Mouse (Mus musculus): Measurements from ENCODE around the gene Dnajc25. TPM values are rescaled to one million over a fixed set of nuclear protein-coding genes. Genes with fewer than 3 reads are reported as not detected.

The Dnajc25 gene
- polyA plus RNA-seq (2015; fragmentation: Nextera tagmentation; extraction: Ambion mirVana) = 5.6 and 8.3 TPM in 2 replicates

DNA sequence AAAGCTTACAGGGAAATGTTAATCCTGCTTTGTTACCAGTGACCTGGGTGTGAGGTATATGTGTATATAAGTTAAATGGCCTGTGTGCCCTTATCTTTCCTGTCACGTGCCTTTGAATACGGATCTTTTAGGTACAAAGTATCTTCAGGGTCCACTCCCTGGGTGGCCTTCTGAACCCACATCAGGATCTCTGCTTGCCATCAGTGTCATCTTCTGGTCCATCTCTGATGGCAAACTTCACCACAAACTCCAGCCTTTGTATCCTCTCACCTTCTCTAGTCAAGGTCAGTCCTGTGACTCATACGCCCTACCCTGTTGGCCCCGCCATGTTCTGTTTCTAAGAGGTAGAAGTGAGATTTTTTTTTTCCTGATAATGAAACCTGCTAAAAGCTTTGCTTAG lies at the start of gene Dnajc25:
Gene Dnajc25, plus strand, starts transcription at position 301 of the 400 bp plus-strand sequence.
- H3K4me2 ChIP-seq (ENCODE audit: low read depth, low read length) = no peak within 1 kb of the TSS
- H3K9ac ChIP-seq (ENCODE audit: low read depth, low read length) = no peak within 1 kb of the TSS
- peaks cover 9% of the 10 kb centered on the region for H3K4me1 ChIP-seq (ENCODE audit: control insufficient read depth, insufficient read depth, low read length)
- H3K36me3 ChIP-seq (ENCODE audit: control insufficient read depth, insufficient read depth, low read length) = no peaks in the 10 kb centered on the region
- no peaks in the 10 kb centered on the region for H3K9me3 ChIP-seq (ENCODE audit: control insufficient read depth, low read length)
- WGBS = 57% methylated on average over 4 of the region's 4 CpGs
- H3K27me3 ChIP-seq (replicated peaks; ENCODE audit: control insufficient read depth, insufficient read depth, low read length) = no peaks in the 10 kb centered on the region
- ATAC-seq = no peak
- H3K27ac ChIP-seq (ENCODE audit: low read length) = no peak within 1 kb of the TSS
- H3K4me3 ChIP-seq (ENCODE audit: low read length) = no peak within 1 kb of the TSS

DNA sequence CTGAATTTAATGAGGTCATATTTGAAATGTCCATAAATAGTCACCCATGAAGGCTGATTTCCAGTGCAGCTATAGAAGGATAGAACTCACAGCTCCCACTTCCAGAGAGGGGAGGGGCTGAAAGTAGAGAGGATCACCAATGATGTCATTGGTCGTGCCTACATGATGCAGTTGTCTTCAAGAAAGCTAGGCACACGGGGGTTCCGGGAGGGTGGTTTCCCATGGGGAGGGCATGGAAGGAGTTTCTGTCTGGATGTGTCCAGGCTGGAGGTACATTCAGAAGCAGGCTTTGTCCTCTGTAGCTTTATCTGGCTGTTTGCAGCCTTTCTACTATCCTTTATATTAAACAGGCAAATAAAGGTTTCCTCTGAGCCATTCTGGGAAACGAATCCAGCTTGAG lies 46.5 kb upstream of the Dnajc25 start:
- no peaks in the 10 kb centered on the region for H3K36me3 ChIP-seq (ENCODE audit: control insufficient read depth, insufficient read depth, low read length)
- no peaks in the 10 kb centered on the region; the same call in 1 of the 2 replicates for H3K4me1 ChIP-seq (ENCODE audit: control insufficient read depth, insufficient read depth, low read length)
- H3K4me3 ChIP-seq (ENCODE audit: low read length) = no peak overlapping the region
- ATAC-seq = no peak
- WGBS = 79% methylated on average over 4 of the region's 4 CpGs
- H3K27me3 ChIP-seq (replicated peaks; ENCODE audit: control insufficient read depth, insufficient read depth, low read length) = peaks cover 4% of the 10 kb centered on the region; the same call in 1 of the 2 replicates
- H3K4me2 ChIP-seq (ENCODE audit: low read depth, low read length) = no peak overlapping the region
- H3K9ac ChIP-seq (ENCODE audit: low read depth, low read length) = no peak overlapping the region
- no peak overlapping the region for H3K27ac ChIP-seq (ENCODE audit: low read length)
- H3K9me3 ChIP-seq (ENCODE audit: control insufficient read depth, low read length) = no peaks in the 10 kb centered on the region

GRCm38 (mm10) chr4:58952630-58953029 lies 42.2 kb upstream of the Dnajc25 start:
- WGBS = 87% methylated on average over 11 of the region's 11 CpGs
- no peak overlapping the region for H3K4me2 ChIP-seq (ENCODE audit: low read depth, low read length)
- ATAC-seq = no peak
- 0 out of 2 replicates have a peak, but pooled peaks cover 3% of the 10 kb centered on the region for H3K36me3 ChIP-seq (ENCODE audit: control insufficient read depth, insufficient read depth, low read length)
- H3K9me3 ChIP-seq (ENCODE audit: control insufficient read depth, low read length) = no peaks in the 10 kb centered on the region
- H3K27me3 ChIP-seq (replicated peaks; ENCODE audit: control insufficient read depth, insufficient read depth, low read length) = no peaks in the 10 kb centered on the region
- H3K9ac ChIP-seq (ENCODE audit: low read depth, low read length) = no peak overlapping the region
- H3K27ac ChIP-seq (ENCODE audit: low read length) = no peak overlapping the region
- H3K4me3 ChIP-seq (ENCODE audit: low read length) = no peak overlapping the region
- H3K4me1 ChIP-seq (ENCODE audit: control insufficient read depth, insufficient read depth, low read length) = no peaks in the 10 kb centered on the region

DNA sequence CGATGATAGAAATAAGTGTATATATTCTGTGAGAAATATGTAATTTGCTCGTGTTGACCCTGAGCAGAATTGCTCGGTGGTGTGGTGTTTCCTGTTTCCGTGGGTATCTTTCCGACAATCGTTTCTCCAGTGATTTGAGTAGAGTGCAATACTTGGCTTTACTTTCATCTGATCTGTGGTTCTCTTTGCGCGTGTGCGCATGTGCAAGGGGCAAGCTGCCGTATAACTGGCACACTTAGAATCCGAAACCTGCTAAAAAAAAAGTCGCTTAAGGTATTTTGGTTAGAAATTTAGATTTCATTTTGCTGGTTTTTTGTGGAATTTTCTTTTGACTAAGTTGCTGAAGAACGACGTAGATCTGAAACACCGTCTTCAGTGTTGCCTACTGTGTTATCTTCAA lies 33.1 kb upstream of the Dnajc25 start:
- WGBS = 92% methylated on average over 15 of the region's 15 CpGs
- H3K4me3 ChIP-seq (ENCODE audit: low read length) = no peak overlapping the region
- ATAC-seq = no peak
- H3K27ac ChIP-seq (ENCODE audit: low read length) = no peak overlapping the region
- H3K4me1 ChIP-seq (ENCODE audit: control insufficient read depth, insufficient read depth, low read length) = no peaks in the 10 kb centered on the region
- no peaks in the 10 kb centered on the region for H3K9me3 ChIP-seq (ENCODE audit: control insufficient read depth, low read length)
- H3K9ac ChIP-seq (ENCODE audit: low read depth, low read length) = no peak overlapping the region
- 0 out of 2 replicates have a peak, but pooled peaks cover 3% of the 10 kb centered on the region for H3K36me3 ChIP-seq (ENCODE audit: control insufficient read depth, insufficient read depth, low read length)
- H3K27me3 ChIP-seq (replicated peaks; ENCODE audit: control insufficient read depth, insufficient read depth, low read length) = no peaks in the 10 kb centered on the region
- no peak overlapping the region for H3K4me2 ChIP-seq (ENCODE audit: low read depth, low read length)

DNA sequence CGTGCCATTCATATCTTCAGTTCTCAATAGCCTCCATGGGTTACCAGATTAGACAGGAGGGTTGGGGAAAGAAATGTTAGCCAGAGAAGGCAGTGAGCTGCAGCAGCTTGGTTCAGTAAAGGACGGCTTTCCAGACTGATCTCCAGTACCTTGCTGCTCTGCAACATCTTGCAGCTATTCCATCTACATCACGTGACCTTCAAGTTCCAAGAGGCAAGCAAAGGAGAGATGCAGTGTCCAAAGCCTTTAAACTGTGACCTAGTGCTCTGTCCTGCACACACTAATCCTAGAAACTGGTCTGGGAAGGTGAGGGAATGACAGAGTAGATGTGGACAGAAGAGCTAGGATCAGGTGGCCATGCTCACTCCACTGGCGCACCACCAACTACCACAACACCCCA lies 31.6 kb upstream of the Dnajc25 start:
- Histone ChIP-seq H3K27me3 (replicated peaks; ENCODE audit: control insufficient read depth, insufficient read depth, low read length) (no peaks in the 10 kb centered on the region), H3K36me3 (ENCODE audit: control insufficient read depth, insufficient read depth, low read length) (no peaks in the 10 kb centered on the region), H3K9me3 (ENCODE audit: control insufficient read depth, low read length) (no peaks in the 10 kb centered on the region), H3K4me1 (ENCODE audit: control insufficient read depth, insufficient read depth, low read length) (no peaks in the 10 kb centered on the region), H3K4me2 (ENCODE audit: low read depth, low read length) (no peak overlapping the region), H3K9ac (ENCODE audit: low read depth, low read length) (no peak overlapping the region), H3K4me3 (ENCODE audit: low read length) (no peak overlapping the region), H3K27ac (ENCODE audit: low read length) (no peak overlapping the region)
- 94% methylated on average over 4 of the region's 4 CpGs for WGBS
- ATAC-seq = no peak

GRCm38 (mm10) chr4:58965136-58965535 lies 29.7 kb upstream of the Dnajc25 start:
- ATAC-seq = no peak
- Histone ChIP-seq H3K9me3 (ENCODE audit: control insufficient read depth, low read length) (no peaks in the 10 kb centered on the region), H3K4me2 (ENCODE audit: low read depth, low read length) (no peak overlapping the region), H3K4me3 (ENCODE audit: low read length) (no peak overlapping the region), H3K9ac (ENCODE audit: low read depth, low read length) (no peak overlapping the region), H3K4me1 (ENCODE audit: control insufficient read depth, insufficient read depth, low read length) (no peaks in the 10 kb centered on the region), H3K27me3 (replicated peaks; ENCODE audit: control insufficient read depth, insufficient read depth, low read length) (no peaks in the 10 kb centered on the region), H3K36me3 (ENCODE audit: control insufficient read depth, insufficient read depth, low read length) (no peaks in the 10 kb centered on the region), H3K27ac (ENCODE audit: low read length) (no peak overlapping the region)
- WGBS = 85% methylated on average over 1 of the region's 1 CpGs

- WGBS = 85% methylated on average over 4 of the region's 4 CpGs
- Histone ChIP-seq H3K4me1 (ENCODE audit: control insufficient read depth, insufficient read depth, low read length) (no peaks in the 10 kb centered on the region), H3K9ac (ENCODE audit: low read depth, low read length) (no peak overlapping the region), H3K4me2 (ENCODE audit: low read depth, low read length) (no peak overlapping the region), H3K27me3 (replicated peaks; ENCODE audit: control insufficient read depth, insufficient read depth, low read length) (no peaks in the 10 kb centered on the region), H3K27ac (ENCODE audit: low read length) (no peak overlapping the region), H3K4me3 (ENCODE audit: low read length) (no peak overlapping the region), H3K36me3 (ENCODE audit: control insufficient read depth, insufficient read depth, low read length) (peaks cover 3% of the 10 kb centered on the region), H3K9me3 (ENCODE audit: control insufficient read depth, low read length) (no peaks in the 10 kb centered on the region)
- no peak for ATAC-seq
These were observed 24.2 kb upstream of the Dnajc25 start for GRCm38 (mm10) chr4:58970678-58971077.

DNA sequence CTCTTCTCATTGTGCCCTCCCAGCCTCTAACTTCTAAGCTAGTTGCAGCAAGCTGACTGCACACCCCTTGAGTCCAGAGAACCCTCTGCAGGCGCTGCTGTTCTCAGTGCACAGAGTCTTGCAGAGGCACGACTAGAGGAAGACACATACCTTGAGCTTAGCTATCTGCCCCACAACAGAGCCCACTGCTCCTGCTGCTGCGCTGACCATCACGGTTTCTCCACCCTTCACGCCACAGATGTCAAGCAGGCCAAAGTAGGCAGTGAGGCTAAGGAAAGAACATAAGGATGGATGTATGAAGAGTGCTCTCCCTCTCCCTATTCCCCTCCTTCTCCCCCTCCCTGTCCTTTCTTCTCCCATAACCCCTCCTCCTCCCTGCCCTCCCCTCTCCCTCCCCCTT lies 19.2 kb upstream of the Dnajc25 start:
- no peaks in the 10 kb centered on the region for H3K9me3 ChIP-seq (ENCODE audit: control insufficient read depth, low read length)
- ATAC-seq = no peak
- H3K4me1 ChIP-seq (ENCODE audit: control insufficient read depth, insufficient read depth, low read length) = no peaks in the 10 kb centered on the region
- H3K4me2 ChIP-seq (ENCODE audit: low read depth, low read length) = no peak overlapping the region
- H3K27ac ChIP-seq (ENCODE audit: low read length) = no peak overlapping the region
- peaks cover 7% of the 10 kb centered on the region for H3K36me3 ChIP-seq (ENCODE audit: control insufficient read depth, insufficient read depth, low read length)
- H3K4me3 ChIP-seq (ENCODE audit: low read length) = no peak overlapping the region
- H3K27me3 ChIP-seq (replicated peaks; ENCODE audit: control insufficient read depth, insufficient read depth, low read length) = no peaks in the 10 kb centered on the region
- WGBS = 82% methylated on average over 5 of the region's 5 CpGs
- no peak overlapping the region for H3K9ac ChIP-seq (ENCODE audit: low read depth, low read length)

GRCm38 (mm10) chr4:58981421-58981820 lies 13.4 kb upstream of the Dnajc25 start:
- 85% methylated on average over 6 of the region's 6 CpGs for WGBS
- peaks cover 4% of the 10 kb centered on the region; the same call in 1 of the 2 replicates for H3K36me3 ChIP-seq (ENCODE audit: control insufficient read depth, insufficient read depth, low read length)
- ATAC-seq = no peak

GRCm38 (mm10) chr4:58982806-58983205 lies 12.1 kb upstream of the Dnajc25 start:
- no peaks in the 10 kb centered on the region for H3K9me3 ChIP-seq (ENCODE audit: control insufficient read depth, low read length)
- H3K4me1 ChIP-seq (ENCODE audit: control insufficient read depth, insufficient read depth, low read length) = 0 out of 2 replicates have a peak, but pooled peaks cover 4% of the 10 kb centered on the region
- WGBS = 85% methylated on average over 8 of the region's 8 CpGs
- H3K36me3 ChIP-seq (ENCODE audit: control insufficient read depth, insufficient read depth, low read length) = no peaks in the 10 kb centered on the region
- H3K9ac ChIP-seq (ENCODE audit: low read depth, low read length) = no peak overlapping the region
- no peak for ATAC-seq
- no peak overlapping the region for H3K4me2 ChIP-seq (ENCODE audit: low read depth, low read length)
- H3K27me3 ChIP-seq (replicated peaks; ENCODE audit: control insufficient read depth, insufficient read depth, low read length) = no peaks in the 10 kb centered on the region
- no peak overlapping the region for H3K4me3 ChIP-seq (ENCODE audit: low read length)
- H3K27ac ChIP-seq (ENCODE audit: low read length) = no peak overlapping the region

More at GRCm38 (mm10) chr4:58981421-58981820, 13.4 kb upstream of the Dnajc25 start:
- Histone ChIP-seq H3K9ac (ENCODE audit: low read depth, low read length) (no peak overlapping the region), H3K4me2 (ENCODE audit: low read depth, low read length) (no peak overlapping the region), H3K4me1 (ENCODE audit: control insufficient read depth, insufficient read depth, low read length) (no peaks in the 10 kb centered on the region), H3K9me3 (ENCODE audit: control insufficient read depth, low read length) (no peaks in the 10 kb centered on the region), H3K4me3 (ENCODE audit: low read length) (no peak overlapping the region), H3K27ac (ENCODE audit: low read length) (no peak overlapping the region), H3K27me3 (replicated peaks; ENCODE audit: control insufficient read depth, insufficient read depth, low read length) (no peaks in the 10 kb centered on the region)

Data from intestine, embryonic 16.5 days (tissue).